Comparison of ENCODE assay signal across 16 mouse cellular contexts in genomic region chr15:73986439-73986838, GRCm38 (mm10).
A peak's percentile ranks its signal among the peaks of the same experiment; 100 is the strongest.
DNase-seq lines count a peak whose midpoint lies in the region; ATAC-seq lines count a peak whose summit lies in the region.
"Had no signal": no experiment of that assay in that cellular context is flagged by ENCODE, and none has a peak within 500 bp of the region (broad histone marks: within the 10 kb centered on the region; RNA-seq: fewer than 3 reads in every experiment).

No protein-coding gene starts in this region.

- ATAC-seq in cerebellum, adult (ENCODE audit: insufficient number of reproducible peaks, low FRiP score, low TSS enrichment): no peak
- ATAC-seq: forebrain, postnatal 0 days had no signal

- DNase-seq in brain, adult 2 months (ENCODE audit: low read depth, low spot score): peak; percentile 89
- DNase-seq in layer of hippocampus, adult 18-20 months (ENCODE audit: low spot score in 2 of 2): peak; percentile 81 to 92
- peak; percentile 76 to 81 for DNase-seq in layer of hippocampus, postnatal 36 days
- peak; percentile 60 to 70 for DNase-seq in right cerebral cortex, postnatal 10 days (ENCODE audit: low spot score in 2 of 2)
- DNase-seq in embryo, embryonic 10.5 days (ENCODE audit: low spot score): no peak
- DNase-seq in lung, postnatal 36 days: no peak
- no peak for DNase-seq in liver
- DNase-seq: adrenal gland, adult 2 months; cerebellum, adult 11 months; cerebellum, postnatal 10 days; forebrain, postnatal 0 days; gastrocnemius, postnatal 10 days; kidney, adult 11 months; midbrain, embryonic 14.5 days; thymus, postnatal 4 days had no signal

Comparison
In these comparisons a context has a peak if more than half of its experiments do, and no peak if none do; other contexts are left out.
1. DNase-seq: peak in brain, adult 2 months (single experiment), layer of hippocampus, adult 18-20 months (2 of 2), layer of hippocampus, postnatal 36 days (2 of 2) and right cerebral cortex, postnatal 10 days (2 of 2); none in embryo, embryonic 10.5 days (single experiment), lung, postnatal 36 days (single experiment) and liver (single experiment).